In the genomic region with DNA sequence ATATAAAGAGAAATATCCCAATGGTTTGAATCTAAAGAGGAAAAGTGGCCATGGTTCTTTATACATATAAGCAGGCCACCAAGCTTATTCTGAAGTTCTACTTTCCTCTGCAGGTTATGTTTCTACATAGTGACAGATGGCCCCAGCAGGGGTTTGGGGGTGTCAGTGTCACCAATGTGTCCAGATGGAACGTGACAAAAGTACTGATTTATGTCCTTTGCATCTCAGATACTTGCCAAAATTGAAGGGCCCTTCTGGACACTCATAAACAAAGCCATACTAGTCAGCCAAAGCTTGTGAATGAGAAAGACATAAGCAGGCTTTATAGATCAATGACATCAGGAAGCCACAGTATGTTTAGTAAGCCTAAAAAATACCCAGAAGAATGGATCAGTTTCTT, we compare ENCODE assay signal across 20 mouse cellular contexts.
DNase-seq lines count a peak whose midpoint lies in the region; ATAC-seq lines count a peak whose summit lies in the region.
"Had no signal": no experiment of that assay in that cellular context is flagged by ENCODE, and none has a peak within 500 bp of the region (broad histone marks: within the 10 kb centered on the region; RNA-seq: fewer than 3 reads in every experiment).

No protein-coding gene starts in this region.

- peak; percentile 88 for DNase-seq in left cerebral cortex, postnatal 4 days
- DNase-seq in left cerebral cortex, adult 18-20 months (ENCODE audit: low spot score in 2 of 2): no peak
- peak; percentile 79 for DNase-seq in cerebellum, adult 11 months
- peak; percentile 92 for DNase-seq in cerebellum, adult 9-11 months
- DNase-seq in frontal cortex, postnatal 36 days (ENCODE audit: low spot score in 2 of 2): no peak
- no peak for DNase-seq in urinary bladder, postnatal 25 days (ENCODE audit: low spot score)
- DNase-seq: adrenal gland, adult 8-10 months; B cell, adult 2 months; gastrocnemius, postnatal 36 days; kidney, adult 9 months; kidney, postnatal 14 days; layer of hippocampus, postnatal 36 days; lung, adult 18-20 months; lung, postnatal 10 days; thymus, adult 2 months had no signal

- intact Hi-C loops in left cerebral cortex, postnatal 4 days (cut with DNase I): no loop called here

- no peak for ATAC-seq in frontal cortex, adult (ENCODE audit: low TSS enrichment)
- ATAC-seq: activated CD4-positive, CD25-positive, alpha-beta regulatory T cell, adult 4 months; forebrain, embryonic 16.5 days; intestine, embryonic 15.5 days; liver, embryonic 12.5 days had no signal

Comparison
In these comparisons a context has a peak if more than half of its experiments do, and no peak if none do; other contexts are left out.
1. DNase-seq: peak in left cerebral cortex, postnatal 4 days (single experiment), cerebellum, adult 11 months (single experiment) and cerebellum, adult 9-11 months (single experiment); none in left cerebral cortex, adult 18-20 months (0 of 2), frontal cortex, postnatal 36 days (0 of 2) and urinary bladder, postnatal 25 days (single experiment).